15 mouse cellular contexts compared by ENCODE assay signal in genomic region chr7:16912360-16912759, GRCm38 (mm10). TPM values are rescaled to one million over a fixed set of nuclear protein-coding genes. Genes with fewer than 3 reads are reported as not detected.
DNase-seq lines count a peak whose midpoint lies in the region; ATAC-seq and TF ChIP-seq lines count a peak whose summit lies in the region.
"Had no signal": no experiment of that assay in that cellular context is flagged by ENCODE, and none has a peak within 500 bp of the region (broad histone marks: within the 10 kb centered on the region; RNA-seq: fewer than 3 reads in every experiment).

No protein-coding gene starts in this region.

- 47% methylated on average over 6 of the region's 6 CpGs for WGBS in hindbrain, embryonic 13.5 days
- 56% methylated on average over 6 of the region's 6 CpGs for WGBS in hindbrain, embryonic 12.5 days

- peak; percentile 78 for DNase-seq in 3T3-L1 (ENCODE audit: low read depth, low spot score)
- DNase-seq in cerebellum, adult 18-20 months: no peak
- DNase-seq: adrenal gland, adult 2 months; kidney, postnatal 10 days; right cerebral cortex, adult 18-20 months had no signal

- H3K9me3 ChIP-seq in hindbrain, embryonic 13.5 days: no peaks in the 10 kb centered on the region
- H3K9me3 ChIP-seq in hindbrain, embryonic 12.5 days (replicated peaks): no peaks in the 10 kb centered on the region
- H3K9me3 ChIP-seq: embryonic facial prominence, embryonic 13.5 days; neural tube, embryonic 15.5 days had no signal

- H3K27ac ChIP-seq in hindbrain, embryonic 13.5 days: peak overlapping the region; percentile 14; the same call in 1 of the 2 replicates
- no peak overlapping the region for H3K27ac ChIP-seq in hindbrain, embryonic 12.5 days
- H3K27ac ChIP-seq: liver, embryonic 14.5 days; neural tube, embryonic 15.5 days had no signal

- no peak overlapping the region for H3ac ChIP-seq in C2C12 (ENCODE audit: control insufficient read depth, insufficient read length, low read depth)

- peaks cover 3% of the 10 kb centered on the region for H3K79me3 ChIP-seq in C2C12 (ENCODE audit: low read depth)

- no peak overlapping the region for H3K4me3 ChIP-seq in hindbrain, embryonic 13.5 days
- H3K4me3 ChIP-seq in hindbrain, embryonic 12.5 days: no peak overlapping the region
- H3K4me3 ChIP-seq in C2C12 (ENCODE audit: insufficient read depth, poor library complexity, severe bottlenecking): no peak overlapping the region
- H3K4me3 ChIP-seq: embryonic facial prominence, embryonic 13.5 days; neural tube, embryonic 15.5 days had no signal

- peaks cover 49% of the 10 kb centered on the region for H3K4me1 ChIP-seq in hindbrain, embryonic 13.5 days (replicated peaks)
- peaks cover 31% of the 10 kb centered on the region for H3K4me1 ChIP-seq in hindbrain, embryonic 12.5 days

- peaks cover 36% of the 10 kb centered on the region for H3K36me3 ChIP-seq in hindbrain, embryonic 13.5 days
- peaks cover 36% of the 10 kb centered on the region for H3K36me3 ChIP-seq in hindbrain, embryonic 12.5 days
- peaks cover 13% of the 10 kb centered on the region for H3K36me3 ChIP-seq in C2C12 (ENCODE audit: control insufficient read depth, insufficient read depth)

- no peak overlapping the region for H3K9ac ChIP-seq in hindbrain, embryonic 13.5 days
- no peak overlapping the region for H3K9ac ChIP-seq in hindbrain, embryonic 12.5 days
- H3K9ac ChIP-seq: embryonic facial prominence, embryonic 13.5 days; liver, embryonic 14.5 days; neural tube, embryonic 15.5 days had no signal

- H3K4me2 ChIP-seq in hindbrain, embryonic 13.5 days: no peak overlapping the region
- no peak overlapping the region for H3K4me2 ChIP-seq in hindbrain, embryonic 12.5 days (replicated peaks)
- H3K4me2 ChIP-seq: embryonic facial prominence, embryonic 13.5 days; neural tube, embryonic 15.5 days had no signal

- ATAC-seq in hindbrain, embryonic 13.5 days (ENCODE audit: low FRiP score): no peak
- ATAC-seq in hindbrain, embryonic 12.5 days (ENCODE audit: low FRiP score): no peak
- ATAC-seq in granulocyte monocyte progenitor cell, adult 5-6 weeks (replicated peaks; ENCODE audit: poor library complexity, severe bottlenecking): peak; percentile 20
- ATAC-seq in erythroblast, adult 5-6 weeks (replicated peaks; ENCODE audit: low FRiP score, poor library complexity, severe bottlenecking): no peak
- ATAC-seq: forebrain, embryonic 14.5 days; inflammation-experienced regulatory T-cells, adult 6 months had no signal

- no peak for TF ChIP-seq CTCF in C2C12 (IDR thresholded peaks at IDR 0.05; ENCODE audit: control insufficient read depth, insufficient read depth, insufficient read length)

- peaks cover 13% of the 10 kb centered on the region for H3K79me2 ChIP-seq in C2C12 (ENCODE audit: control insufficient read depth, insufficient read depth)

- H3K27me3 ChIP-seq in hindbrain, embryonic 13.5 days: no peaks in the 10 kb centered on the region
- peaks cover 10% of the 10 kb centered on the region; the same call in 1 of the 2 replicates for H3K27me3 ChIP-seq in hindbrain, embryonic 12.5 days
- H3K27me3 ChIP-seq in C2C12 (ENCODE audit: control insufficient read depth, insufficient read depth, insufficient read length): no peaks in the 10 kb centered on the region
- H3K27me3 ChIP-seq: embryonic facial prominence, embryonic 13.5 days; neural tube, embryonic 15.5 days had no signal

TF ChIP-seq in C2C12, 6 proteins besides CTCF, POLR2A, EP300 and RAD21:
- TF ChIP-seq MYOD1 (IDR thresholded peaks at IDR 0.05; ENCODE audit: control insufficient read depth, insufficient read length, low read depth): no peak
- TF ChIP-seq CEBPB (IDR thresholded peaks at IDR 0.05; ENCODE audit: low read depth): peak; percentile 85
- TF ChIP-seq MAX (IDR thresholded peaks at IDR 0.05): peak; percentile 20

RNA-seq across cellular contexts. Expression of gene Ptgir, which starts 6.1 kb away (rescaled TPM):
- polyA plus RNA-seq in hindbrain, embryonic 13.5 days (2015; fragmentation: Nextera tagmentation; extraction: Ambion mirVana): 0.78 and 0.83 TPM in 2 replicates
- polyA plus RNA-seq in hindbrain, embryonic 12.5 days (2016; fragmentation: Nextera tagmentation; extraction: Ambion mirVana): 1.6 and 2.1 TPM in 2 replicates
- 5.7 TPM for polyA plus RNA-seq in C2C12 (2012; fragmentation: generic; extraction: Trizol)
- 1.1 and 1.2 TPM in 2 replicates for total RNA-seq in granulocyte monocyte progenitor cell, adult 5-6 weeks (2014; fragmentation: Nextera tagmentation)
- total RNA-seq in granulocyte monocyte progenitor cell, adult 5-6 weeks (2017): 2.2 and 2.6 TPM in 2 replicates
- total RNA-seq in erythroblast, adult 5-6 weeks (2015; ENCODE audit: low replicate concordance): 1.3 and 6.7 TPM in 2 replicates
- 1.5 and 1.8 TPM in 2 replicates for total RNA-seq in erythroblast, adult 5-6 weeks (2017; ENCODE audit: low replicate concordance)

RNA-seq across cellular contexts. Expression of gene Calm3, which starts 11.6 kb away (rescaled TPM):
- 307 and 317 TPM in 2 replicates for polyA plus RNA-seq in hindbrain, embryonic 13.5 days (2015; fragmentation: Nextera tagmentation; extraction: Ambion mirVana)
- polyA plus RNA-seq in hindbrain, embryonic 12.5 days (2016; fragmentation: Nextera tagmentation; extraction: Ambion mirVana): 185 and 210 TPM in 2 replicates
- 365 TPM for polyA plus RNA-seq in C2C12 (2012; fragmentation: generic; extraction: Trizol)
- total RNA-seq in granulocyte monocyte progenitor cell, adult 5-6 weeks (2014; fragmentation: Nextera tagmentation): 188 and 246 TPM in 2 replicates
- 463 and 465 TPM in 2 replicates for total RNA-seq in granulocyte monocyte progenitor cell, adult 5-6 weeks (2017)
- total RNA-seq in erythroblast, adult 5-6 weeks (2015; ENCODE audit: low replicate concordance): 41.1 and 44.1 TPM in 2 replicates
- 157 and 162 TPM in 2 replicates for total RNA-seq in erythroblast, adult 5-6 weeks (2017; ENCODE audit: low replicate concordance)

RNA-seq across cellular contexts. Expression of gene Gng8, which starts 20.8 kb away (rescaled TPM):
- polyA plus RNA-seq in hindbrain, embryonic 13.5 days (2015; fragmentation: Nextera tagmentation; extraction: Ambion mirVana): 6.1 and 8.2 TPM in 2 replicates
- polyA plus RNA-seq in hindbrain, embryonic 12.5 days (2016; fragmentation: Nextera tagmentation; extraction: Ambion mirVana): 12.1 and 13.6 TPM in 2 replicates
- 2.6 TPM for polyA plus RNA-seq in C2C12 (2012; fragmentation: generic; extraction: Trizol)
- not detected in 2 replicates for total RNA-seq in granulocyte monocyte progenitor cell, adult 5-6 weeks (2014; fragmentation: Nextera tagmentation)
- total RNA-seq in granulocyte monocyte progenitor cell, adult 5-6 weeks (2017): 0.26 and 0.62 TPM in 2 replicates
- not detected in 2 replicates for total RNA-seq in erythroblast, adult 5-6 weeks (2015; ENCODE audit: low replicate concordance)
- not detected in 2 replicates for total RNA-seq in erythroblast, adult 5-6 weeks (2017; ENCODE audit: low replicate concordance)
- polyA plus RNA-seq: inflammation-experienced regulatory T-cells, adult 6 months had no signal

RNA-seq across cellular contexts. Expression of gene Pnmal2, which starts 32.1 kb away (rescaled TPM):
- polyA plus RNA-seq in hindbrain, embryonic 13.5 days (2015; fragmentation: Nextera tagmentation; extraction: Ambion mirVana): 110 and 117 TPM in 2 replicates
- polyA plus RNA-seq in hindbrain, embryonic 12.5 days (2016; fragmentation: Nextera tagmentation; extraction: Ambion mirVana): 55.6 and 60.3 TPM in 2 replicates
- 12.6 TPM for polyA plus RNA-seq in C2C12 (2012; fragmentation: generic; extraction: Trizol)
- not detected in 2 replicates for total RNA-seq in granulocyte monocyte progenitor cell, adult 5-6 weeks (2014; fragmentation: Nextera tagmentation)
- 0.04 TPM in 1 of 2 replicates, not detected in the other for total RNA-seq in granulocyte monocyte progenitor cell, adult 5-6 weeks (2017)
- not detected in 2 replicates for total RNA-seq in erythroblast, adult 5-6 weeks (2015; ENCODE audit: low replicate concordance)
- not detected in 2 replicates for total RNA-seq in erythroblast, adult 5-6 weeks (2017; ENCODE audit: low replicate concordance)
- polyA plus RNA-seq: inflammation-experienced regulatory T-cells, adult 6 months had no signal

RNA-seq across cellular contexts. Expression of gene Dact3, which starts 37.2 kb away (rescaled TPM):
- 2.8 and 2.9 TPM in 2 replicates for polyA plus RNA-seq in hindbrain, embryonic 13.5 days (2015; fragmentation: Nextera tagmentation; extraction: Ambion mirVana)
- 9.0 and 10.4 TPM in 2 replicates for polyA plus RNA-seq in hindbrain, embryonic 12.5 days (2016; fragmentation: Nextera tagmentation; extraction: Ambion mirVana)
- polyA plus RNA-seq in C2C12 (2012; fragmentation: generic; extraction: Trizol): 5.3 TPM
- not detected in 2 replicates for total RNA-seq in granulocyte monocyte progenitor cell, adult 5-6 weeks (2014; fragmentation: Nextera tagmentation)
- 0.31 and 0.69 TPM in 2 replicates for total RNA-seq in granulocyte monocyte progenitor cell, adult 5-6 weeks (2017)
- not detected in 2 replicates for total RNA-seq in erythroblast, adult 5-6 weeks (2015; ENCODE audit: low replicate concordance)
- not detected in 2 replicates for total RNA-seq in erythroblast, adult 5-6 weeks (2017; ENCODE audit: low replicate concordance)
- polyA plus RNA-seq: inflammation-experienced regulatory T-cells, adult 6 months had no signal
